Mouse (Mus musculus) cerebellum, postnatal 25 days (tissue): ENCODE results near the gene Fem1a.
A peak's percentile ranks its signal among the peaks of the same experiment; 100 is the strongest.

Experiments
- DNase-seq, 2 experiments: peaks; one replicate each; pipeline ENCODE4 v3.0.0; 2021; ENCODE audit warnings: mixed read lengths in 2 of 2

Gene Fem1a

DNA sequence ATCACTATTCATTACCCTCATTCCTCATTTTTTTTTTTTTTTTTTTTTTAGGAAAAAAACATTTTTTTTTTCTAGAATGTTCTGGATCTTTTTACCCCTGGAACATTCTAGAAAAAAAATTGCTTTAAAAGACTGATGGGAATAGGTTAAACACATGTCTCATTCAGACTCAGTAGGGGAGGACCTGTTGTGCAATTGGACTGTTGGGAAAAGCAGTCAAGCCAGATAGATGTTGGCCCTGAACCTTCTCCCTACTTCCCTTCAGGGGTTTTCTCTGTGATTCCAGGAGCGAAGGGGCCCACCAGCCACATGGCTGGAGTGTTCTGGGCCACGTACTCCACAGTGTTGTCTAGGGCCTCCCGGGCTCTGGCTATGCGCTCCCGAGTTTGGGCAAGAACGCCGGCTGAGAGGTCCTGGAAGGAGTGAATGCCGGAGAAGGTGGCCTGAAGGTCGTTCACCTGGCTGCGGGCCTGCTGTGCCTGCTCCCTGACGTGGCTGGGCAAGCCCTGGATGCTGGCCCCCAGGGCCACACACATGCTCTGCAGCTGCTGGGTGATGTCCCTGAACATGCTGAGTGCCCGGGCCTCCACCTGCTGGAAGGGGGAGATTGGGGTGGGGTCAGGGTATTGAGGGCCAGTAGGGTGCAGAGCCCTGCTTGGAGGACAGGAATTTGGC is 23.0 kb downstream of the Fem1a start:
- no peak for DNase-seq

DNA sequence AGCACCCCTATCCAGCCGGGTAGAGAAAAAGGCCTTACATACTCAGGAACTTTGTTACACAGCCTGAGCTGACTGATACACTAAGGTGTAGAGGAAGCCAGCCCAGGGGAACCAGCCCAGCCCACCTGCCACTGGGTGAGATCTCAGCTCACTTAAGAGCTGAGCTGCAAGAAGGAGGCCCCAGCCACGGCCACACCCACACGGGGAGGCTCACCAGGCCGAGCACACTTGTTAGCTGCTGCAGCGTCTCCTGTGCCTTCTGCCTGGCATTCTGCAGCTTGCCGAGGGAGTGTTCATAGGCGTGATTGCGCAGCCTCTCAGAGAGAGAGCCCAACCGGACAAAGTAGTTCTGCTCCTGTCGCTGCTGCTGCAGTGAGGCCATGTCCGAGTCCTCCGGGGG is 24.6 kb downstream of the Fem1a start:
- no peak for DNase-seq

DNA sequence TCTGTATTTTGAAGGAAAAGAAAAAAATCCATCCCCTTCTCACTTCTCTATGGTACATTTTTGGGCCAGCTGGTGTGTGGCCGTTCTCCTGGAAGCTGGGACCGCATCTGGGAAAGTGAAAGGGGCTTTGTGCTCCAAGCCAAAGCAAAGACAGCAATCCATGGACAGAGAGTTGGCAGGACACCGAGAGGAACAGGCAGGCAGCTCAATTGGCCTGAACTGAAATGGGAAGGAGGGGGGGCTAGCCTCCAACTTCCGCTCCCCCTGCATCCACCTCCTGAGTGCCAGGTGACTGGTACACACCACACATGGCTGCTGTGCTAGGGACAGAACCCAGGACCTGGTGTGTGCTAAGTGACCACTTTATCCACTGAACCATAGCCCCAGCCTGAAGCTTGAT is 26.2 kb downstream of the Fem1a start:
- no peak for DNase-seq

DNA sequence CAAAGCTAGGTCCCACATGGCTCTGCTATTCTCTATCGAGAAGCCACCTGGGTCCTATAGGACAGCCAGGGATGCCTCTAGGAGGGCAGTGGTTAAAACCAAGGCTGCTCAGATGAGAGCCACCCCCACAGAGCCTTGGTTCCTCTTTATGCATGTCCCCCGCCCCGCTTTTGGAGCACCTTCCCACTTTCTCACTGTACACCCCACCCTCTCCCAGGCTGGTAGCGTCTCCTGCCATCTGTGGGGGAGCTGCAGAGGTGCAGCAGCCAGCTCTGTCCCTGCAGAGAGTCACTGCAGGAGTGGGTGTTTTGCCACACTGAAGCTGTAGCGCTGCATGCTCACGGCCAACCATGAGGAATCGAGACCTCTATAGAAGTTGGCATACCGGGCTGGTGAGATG is 26.7 kb downstream of the Fem1a start:
- DNase-seq: no peak

DNA sequence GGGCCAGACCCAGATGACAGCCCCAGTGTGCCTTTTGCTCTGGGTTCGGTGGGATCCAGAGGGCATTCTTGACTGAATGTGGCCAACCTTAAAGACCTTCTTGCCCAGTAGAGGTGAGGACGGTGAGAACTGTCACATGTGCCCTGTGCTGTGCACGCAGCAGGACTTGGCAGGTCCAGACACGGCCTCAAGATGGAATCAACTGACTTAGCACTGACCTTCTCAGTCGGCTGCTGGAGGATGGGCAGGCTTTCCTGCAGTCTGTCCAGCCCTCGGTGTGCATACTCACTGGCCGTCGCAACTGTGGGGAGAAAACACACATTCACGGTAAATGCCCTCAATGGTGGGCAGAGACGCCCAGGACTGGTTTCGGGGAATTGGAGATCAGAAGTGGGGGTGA is 29.4 kb downstream of the Fem1a start:
- no peak for DNase-seq

DNA sequence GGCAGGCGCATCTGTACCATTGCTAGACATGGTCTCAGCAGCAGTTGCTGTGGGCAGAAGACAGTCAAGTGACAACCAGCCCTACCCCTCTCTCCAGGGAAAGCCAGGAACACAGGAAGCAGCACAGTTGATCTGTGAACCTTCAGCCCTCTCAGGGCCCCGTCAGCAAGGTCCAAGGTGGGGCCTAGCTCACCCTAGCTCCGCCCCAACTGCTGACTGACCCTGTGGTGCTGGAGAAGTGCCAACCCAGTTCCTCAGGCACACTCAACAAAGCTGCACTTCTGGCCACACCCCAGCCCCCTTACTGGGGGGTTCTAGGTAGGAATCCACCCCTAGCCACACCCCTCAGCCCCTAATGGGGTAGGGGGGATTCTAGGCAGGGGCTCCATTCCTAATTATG is 31.2 kb downstream of the Fem1a start:
- no peak for DNase-seq

DNA sequence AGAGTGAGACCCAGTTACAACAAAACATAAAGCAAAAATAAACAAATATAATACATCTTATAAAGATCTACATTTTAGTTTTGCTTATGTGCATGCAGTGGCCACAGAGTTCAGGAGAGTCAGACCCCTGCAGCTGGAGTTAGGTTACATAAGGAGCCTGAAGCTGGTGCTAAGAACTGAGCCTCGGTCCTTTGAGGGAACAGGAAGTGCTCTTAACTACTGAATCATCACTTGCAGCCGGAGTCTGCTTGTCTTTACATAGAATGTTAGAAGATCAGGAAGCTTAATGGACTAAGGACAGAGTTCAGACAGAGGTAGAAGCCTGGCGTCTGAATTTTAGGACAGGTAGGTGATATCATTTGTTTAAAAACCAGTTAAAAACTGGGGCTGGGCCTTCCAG is 32.3 kb downstream of the Fem1a start:
- no peak for DNase-seq

DNA sequence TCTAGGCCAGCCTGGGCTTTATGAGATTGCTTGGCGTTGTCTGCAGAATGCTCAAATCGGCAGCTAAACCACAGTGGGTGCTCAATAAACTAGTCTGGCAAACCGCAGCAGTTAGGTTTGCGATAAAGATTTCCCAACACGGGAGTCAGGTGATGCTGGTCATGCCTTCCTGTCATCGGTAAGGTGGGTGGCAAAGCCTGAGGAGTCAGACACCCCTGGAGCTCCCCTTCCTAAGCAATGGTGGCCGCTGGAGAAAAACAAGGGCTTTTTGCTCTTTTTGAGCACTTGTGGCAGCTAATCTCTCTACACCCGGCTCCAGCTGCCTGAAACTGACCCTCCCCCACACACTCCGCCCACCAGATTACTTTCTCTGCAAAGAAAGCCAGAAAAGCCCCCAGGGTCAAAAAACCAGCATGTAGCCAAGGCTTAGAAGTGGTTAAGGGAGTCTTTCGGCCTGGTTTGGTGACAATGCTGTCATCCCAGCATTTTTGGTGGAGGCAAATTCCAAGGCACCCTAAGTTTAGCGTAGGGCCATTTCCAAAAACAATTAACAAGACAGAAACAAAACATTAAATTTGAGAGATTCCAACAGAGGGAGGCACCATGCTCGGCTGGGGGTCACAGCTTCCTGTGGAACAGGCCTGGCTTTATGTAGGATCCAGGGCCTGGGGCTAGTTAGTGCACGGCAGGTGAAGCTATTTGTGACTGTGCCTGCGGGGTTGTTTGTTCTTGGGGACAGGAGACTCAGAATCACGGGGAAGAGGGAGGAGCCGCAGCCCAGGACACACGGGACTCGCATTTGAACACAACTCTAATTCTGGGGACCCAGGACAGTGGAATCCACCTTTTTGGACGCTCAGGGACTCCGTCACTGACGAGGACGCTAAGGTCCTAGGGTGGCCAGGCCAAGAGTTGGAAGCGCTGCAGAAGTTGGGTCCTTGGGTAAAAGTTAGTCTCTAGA is 33.0 kb downstream of the Fem1a start:
- DNase-seq: no peak

DNA sequence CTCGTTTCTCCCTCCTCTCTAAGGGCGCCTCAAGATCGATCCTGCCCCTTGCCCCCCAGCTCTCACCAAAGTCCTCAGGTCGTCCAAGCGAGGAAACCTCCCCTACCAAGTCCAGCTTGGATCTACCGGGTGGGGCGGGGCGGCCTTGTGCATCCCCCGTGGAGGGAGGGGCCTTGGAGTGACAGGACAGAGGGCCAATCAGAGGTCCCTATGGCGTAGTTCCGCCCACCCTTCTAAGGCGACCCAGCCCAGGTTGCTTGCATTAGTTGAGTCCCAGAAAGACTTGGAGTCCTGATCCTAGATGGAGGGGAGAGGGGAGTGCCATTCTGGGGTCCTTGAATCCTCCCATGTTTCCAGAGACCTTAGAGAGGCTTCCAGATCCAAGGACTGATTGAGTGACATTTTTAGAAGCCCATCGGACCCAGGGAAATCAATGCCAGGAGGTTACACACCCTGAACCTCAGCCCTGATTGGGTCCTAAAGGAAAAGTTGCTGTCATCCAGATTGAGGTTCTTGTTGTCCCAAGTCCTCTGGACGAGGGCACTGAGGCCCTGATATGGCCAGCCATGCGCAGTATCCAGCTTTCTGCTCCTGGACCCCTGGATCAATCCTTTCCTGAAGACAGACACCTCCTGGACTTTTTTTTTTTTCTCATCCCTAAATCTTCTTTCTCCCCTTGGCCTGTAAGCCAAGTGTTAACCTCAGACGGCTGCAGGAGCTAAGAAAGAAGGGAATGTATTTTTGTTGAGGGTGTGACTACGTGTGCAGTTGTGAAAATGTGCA is 34.0 kb downstream of the Fem1a start:
- peak; percentile 47 to 66 for DNase-seq

DNA sequence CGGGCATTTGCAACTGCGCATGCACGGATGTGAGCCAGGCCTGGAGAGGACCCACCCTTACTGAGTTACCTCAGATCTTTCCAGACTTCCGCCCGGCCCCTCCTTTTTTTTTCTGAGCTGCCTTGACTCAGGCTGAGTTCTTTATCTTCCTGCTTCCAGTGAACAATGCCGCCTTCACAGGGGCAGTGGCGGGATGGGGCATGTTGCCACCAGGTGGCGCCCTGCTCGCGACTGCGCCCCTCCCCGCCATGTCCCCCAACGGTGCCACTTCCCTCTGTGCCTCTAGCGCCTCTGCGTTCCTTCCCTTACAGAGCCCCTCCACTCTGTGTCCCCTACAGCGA is 34.5 kb downstream of the Fem1a start:
- DNase-seq: peak; percentile 73 to 84

DNA sequence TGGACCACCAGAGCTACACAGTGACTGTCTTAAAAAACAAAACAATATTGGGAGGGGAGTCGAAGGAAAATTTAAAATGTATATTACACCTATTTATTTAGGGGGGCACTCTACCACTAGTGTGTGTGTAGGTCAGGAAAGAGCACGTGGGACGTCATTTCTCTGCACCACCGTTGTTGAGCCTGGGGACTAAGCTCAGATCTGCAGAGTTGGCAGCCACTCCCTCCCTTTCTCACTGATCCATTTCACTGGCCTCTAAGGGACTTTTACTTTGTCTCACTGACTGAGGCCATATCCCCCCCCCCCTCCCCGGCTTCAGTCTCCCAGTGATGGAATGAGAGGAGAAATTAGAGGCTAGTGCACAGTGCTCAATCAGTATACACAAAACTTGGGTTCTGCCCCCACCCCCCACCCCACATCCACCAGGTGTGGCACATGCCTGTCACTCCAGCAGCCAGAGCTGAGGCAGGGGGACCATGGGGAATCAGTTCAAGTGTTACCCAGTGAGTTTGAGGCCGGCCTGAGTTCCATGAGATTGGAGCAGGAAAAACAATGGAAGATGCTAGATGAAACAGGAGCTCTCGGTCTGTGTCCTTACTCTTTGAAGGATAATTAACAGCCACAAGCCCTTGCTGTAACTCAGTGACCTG is 35.3 kb downstream of the Fem1a start:
- no peak for DNase-seq

DNA sequence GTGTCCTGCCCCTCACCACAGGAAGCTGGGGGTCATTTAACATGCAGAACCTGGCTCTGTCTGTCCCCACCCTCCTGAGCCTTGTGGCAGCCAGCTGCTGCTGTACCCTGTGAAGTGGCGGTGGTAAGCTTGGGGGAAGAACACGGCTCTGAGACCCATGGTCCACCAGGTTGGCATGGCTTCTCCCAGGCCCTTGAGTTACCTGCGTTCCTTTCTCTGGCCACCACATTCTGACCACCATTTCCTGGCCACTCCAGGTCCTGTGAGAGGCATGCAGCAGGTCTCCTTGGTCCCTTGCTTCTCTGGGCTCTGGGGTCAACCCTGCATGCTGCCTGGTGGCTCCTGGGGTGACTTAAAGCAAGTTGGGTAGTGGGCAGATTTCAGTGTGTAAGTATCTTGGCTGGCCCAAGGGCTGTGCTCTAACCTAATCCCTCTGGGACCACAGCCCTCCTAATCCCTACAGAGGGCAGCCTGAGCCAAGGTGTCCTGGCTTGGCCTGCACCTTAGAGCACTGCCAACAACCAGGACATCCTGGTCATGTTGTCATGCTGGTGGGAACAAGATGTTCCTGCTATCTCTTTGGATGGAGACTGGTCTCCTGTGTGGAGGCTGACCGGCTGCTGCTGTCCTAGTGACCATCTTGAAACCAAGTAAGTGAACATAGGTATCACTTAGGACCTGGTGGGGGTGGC is 36.1 kb downstream of the Fem1a start, which contains the start of gene Plin3:
Plin3 (minus strand) TSS at position 343 of the 692 bp plus-strand sequence.
- DNase-seq: peak in 1 of 2 experiments; percentile 38

DNA sequence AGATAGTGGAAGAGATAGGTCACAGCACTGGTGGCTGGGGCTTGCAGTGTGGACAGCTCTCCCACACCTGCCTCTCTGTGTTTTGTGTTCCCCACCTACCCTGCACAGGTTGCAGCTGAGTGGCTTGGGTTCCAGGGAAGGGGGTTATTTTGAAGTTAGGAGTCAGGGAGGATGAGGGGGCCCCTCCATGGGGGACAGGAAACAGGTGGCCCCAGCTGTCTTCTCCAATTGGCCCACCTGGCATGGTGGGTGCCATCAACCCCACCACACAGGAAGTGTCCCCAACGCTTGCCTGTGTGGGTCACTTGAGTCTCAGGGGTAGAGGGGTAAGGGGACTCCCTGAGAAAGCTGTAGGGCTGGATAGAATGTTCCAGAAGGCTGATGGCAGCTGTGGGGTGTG is 36.7 kb downstream of the Fem1a start:
- DNase-seq: no peak

DNA sequence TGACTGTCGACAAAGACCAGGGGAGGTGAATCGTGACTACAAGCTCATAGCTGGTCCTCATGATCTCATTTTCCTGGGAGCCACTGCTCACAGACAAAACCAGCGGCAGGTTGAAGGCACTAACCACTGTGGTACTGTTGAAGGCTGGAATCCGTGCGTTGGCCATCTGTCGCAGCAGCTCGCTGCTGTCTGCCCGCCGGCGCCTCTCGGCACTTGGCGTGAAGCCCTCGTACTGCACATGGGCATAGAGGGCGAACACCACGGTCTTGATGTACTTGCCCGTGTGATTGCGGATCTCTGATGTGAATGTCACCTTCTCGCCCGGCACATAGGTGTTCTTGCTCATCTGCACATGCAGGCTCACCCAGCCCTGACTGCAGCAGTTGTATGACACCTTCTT is 37.6 kb downstream of the Fem1a start:
- DNase-seq: peak; percentile 70 to 79

DNA sequence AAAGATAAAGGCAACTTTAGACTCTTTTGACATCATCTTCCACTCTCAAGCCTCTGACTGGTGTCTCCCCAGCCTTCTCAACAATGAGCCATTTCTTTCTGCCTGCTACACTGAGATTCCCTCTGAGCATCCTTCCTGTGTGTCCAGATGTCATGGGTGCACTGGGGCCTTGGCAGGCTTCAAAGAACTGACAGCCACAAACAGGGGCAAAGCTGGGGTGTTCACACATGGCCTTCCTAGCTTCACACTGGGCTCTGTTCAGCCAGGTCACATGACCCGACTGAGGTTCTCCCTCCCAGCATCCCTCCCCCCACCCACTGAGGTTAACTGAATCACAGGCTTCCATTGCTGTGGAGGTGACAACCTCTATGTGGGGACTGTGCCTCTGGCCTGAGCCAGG is 39.6 kb downstream of the Fem1a start:
- DNase-seq: no peak

DNA sequence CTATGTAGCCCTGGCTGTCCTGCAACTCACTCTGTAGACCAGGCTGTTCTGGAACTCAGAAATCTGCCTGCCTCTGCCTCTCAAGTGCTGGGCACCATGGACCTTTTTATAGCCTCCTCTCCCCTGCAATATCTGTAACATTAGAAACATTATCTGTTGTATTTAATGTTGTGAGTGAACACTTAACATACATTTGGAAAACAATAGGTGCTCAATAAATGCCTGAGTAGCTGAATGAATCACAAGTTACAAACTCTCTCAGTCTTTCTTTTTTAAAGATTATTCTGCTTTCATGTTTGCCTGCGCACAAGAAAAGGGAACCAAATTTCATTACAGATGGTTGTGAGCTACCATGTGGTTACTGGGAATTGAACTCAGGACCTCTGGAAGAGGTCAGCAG is 41.6 kb downstream of the Fem1a start:
- DNase-seq: no peak

DNA sequence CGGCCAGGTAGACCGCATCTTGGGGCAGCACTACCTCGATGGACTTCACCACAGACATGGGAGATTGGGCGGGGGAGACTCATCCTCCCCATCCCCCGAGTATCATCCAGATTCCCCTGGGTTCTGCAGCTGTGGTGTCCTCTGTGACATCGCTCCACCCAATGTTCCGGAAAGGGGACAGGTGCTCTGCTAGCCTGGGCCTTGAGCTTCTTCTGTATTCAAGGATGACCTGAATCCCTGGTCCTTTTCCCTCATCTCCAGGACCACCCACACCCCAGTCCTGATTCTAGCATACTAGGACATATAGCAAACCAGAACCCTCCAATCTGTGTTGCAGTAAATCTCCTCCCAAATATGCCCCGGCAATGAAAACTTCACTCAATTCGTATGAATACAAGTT is 43.6 kb downstream of the Fem1a start, which contains the start of gene Arrdc5:
Arrdc5 (minus strand) TSS at position 101 of the 400 bp plus-strand sequence.
- DNase-seq: no peak

DNA sequence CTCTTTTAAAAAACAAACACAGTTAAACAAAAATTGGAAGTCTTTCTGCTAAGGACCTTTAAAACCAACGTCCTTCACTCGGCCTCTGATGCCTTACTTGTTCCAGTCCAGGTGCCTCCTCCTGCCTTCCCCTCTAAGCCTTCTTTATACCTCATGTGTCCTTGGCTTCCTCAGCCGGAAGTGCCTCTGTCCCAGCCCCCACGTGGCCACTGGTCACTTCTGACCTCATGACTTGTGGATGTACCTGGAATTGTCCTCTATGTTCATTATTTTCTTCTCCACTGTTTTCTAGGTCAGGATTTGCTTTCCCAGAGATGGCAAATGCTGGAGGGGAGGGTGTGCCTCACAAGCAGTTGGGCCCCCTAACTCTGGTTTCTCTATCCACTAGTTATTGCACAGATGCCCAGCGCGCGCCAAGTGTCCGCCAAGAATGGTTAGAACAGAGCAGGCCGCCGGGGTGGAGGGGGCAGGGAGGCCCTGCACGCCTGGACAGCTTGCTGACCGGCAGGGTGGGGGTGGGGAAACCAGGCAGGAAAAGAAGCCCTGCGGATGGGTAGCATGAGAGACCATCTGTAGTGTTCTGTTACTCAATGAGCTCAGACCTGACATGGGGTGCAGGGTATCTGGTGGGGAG is 45.9 kb downstream of the Fem1a start:
- DNase-seq: no peak

DNA sequence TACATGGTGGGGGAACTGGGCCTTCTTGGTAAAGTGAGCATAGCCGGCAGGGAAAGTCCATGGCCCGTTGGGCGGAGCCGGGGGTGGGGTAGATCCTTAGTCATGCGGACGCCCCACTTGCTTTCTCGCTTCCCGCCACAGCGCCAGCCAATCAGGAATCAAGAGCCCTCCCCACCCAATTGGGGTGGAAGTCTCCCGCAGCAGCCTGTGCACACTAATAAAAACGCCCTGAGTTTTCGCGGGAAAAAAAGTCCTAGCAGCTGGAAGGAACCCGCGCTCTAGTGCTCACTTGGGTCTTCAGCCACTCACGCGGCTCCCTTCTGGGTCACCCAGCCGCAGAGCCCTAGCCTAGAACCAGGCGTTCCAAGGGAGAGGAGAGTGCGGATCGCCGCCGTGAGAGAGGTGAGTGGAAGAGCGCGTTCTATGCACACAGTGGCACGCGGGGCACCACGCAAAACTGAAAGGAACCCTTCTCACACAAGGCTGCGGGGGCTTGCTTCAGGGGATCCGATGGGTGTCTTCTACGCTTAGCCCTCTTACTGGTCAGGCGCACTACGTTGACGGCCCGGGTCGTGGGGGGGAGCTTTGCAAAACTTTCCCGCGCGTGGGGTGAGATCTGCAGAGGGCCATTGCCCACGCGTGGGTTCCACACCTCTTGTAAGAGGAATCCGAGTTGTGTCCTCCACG is 46.7 kb downstream of the Fem1a start, which contains the start of gene Uhrf1:
Uhrf1 (plus strand) TSS at position 162 of the 687 bp plus-strand sequence.
- DNase-seq: no peak

DNA sequence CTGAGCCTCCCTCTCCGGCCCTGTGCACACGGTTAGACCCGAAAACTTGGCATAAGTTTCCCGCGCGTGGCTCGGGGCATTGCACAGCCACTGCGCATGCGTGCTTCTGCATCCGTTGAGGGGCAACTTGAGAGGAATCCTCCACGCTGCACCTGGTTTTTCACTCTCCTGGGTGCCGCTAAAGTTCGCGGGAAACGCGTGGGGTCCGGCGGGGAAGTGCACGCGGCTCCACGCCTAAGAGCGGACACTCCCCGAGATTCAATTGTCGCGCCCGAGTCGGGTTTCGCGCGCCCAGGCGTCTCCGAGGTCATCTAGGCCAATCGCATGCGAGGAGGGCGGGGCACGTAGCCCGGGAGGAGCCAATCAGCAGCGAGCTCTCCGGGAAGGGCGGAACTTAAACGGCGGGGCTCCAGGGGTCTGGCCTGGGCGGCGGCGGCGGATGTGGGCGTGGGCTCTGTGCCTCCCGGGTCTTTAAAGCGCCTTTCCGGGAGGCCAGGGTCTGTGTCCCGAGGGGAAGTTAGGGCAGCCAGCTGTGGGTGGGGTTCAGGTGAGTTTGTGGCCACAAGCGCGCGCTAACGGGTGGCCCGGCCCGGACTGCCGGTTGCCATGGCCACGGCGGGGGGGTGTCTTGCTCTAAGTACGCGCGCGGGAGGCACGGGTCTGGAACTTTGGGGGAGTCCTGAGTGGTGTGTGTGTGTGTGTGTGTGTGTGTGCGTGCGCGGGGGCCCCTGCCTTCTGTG is 47.4 kb downstream of the Fem1a start:
- peak; percentile 93 to 96 for DNase-seq
